Mouse (Mus musculus) lung, postnatal 0 days (tissue): ENCODE measurements around the gene Hist2h2aa2. TPM values are rescaled to one million over a fixed set of nuclear protein-coding genes. Genes with fewer than 3 reads are reported as not detected.
"Not testable (repeated sequence)": the region's sequence is repeated elsewhere in the genome, so short reads cannot be mapped to it uniquely, and the experiment has no call there.

Experiments used
- ATAC-seq: fragments of 200-750 bp; cut with Nextera tagmentation; 2 replicates; pipeline ENCODE4 v1.8.0; 2017; ENCODE audit warnings: moderate library complexity
- DNase-seq: peaks from one replicate; pipeline ENCODE4 v3.0.0-alpha.2; 2016; ENCODE audit warnings: low spot score
- H3K27ac ChIP-seq: fragments of 300-500 bp; sonication (generic); 2 replicates; pipeline ENCODE4 v1.5.1; 2014; ENCODE audit warnings: antibody characterized with exemption, mild to moderate bottlenecking, low read length, mixed read lengths
- H3K27me3 ChIP-seq: fragments of 300-500 bp; sonication (generic); replicated peaks from 2 replicates; pipeline ENCODE4 v1.6.1; 2014; ENCODE audit warnings: low read length, mixed read lengths; ENCODE audit not compliant: insufficient read depth
- H3K36me3 ChIP-seq: fragments of 300-500 bp; sonication (generic); 2 replicates; pipeline ENCODE4 v1.6.1; 2014; ENCODE audit warnings: low read length, mixed read lengths; ENCODE audit not compliant: insufficient read depth
- H3K4me1 ChIP-seq: fragments of 300-500 bp; sonication (generic); 2 replicates; pipeline ENCODE4 v1.6.1; 2014; ENCODE audit warnings: antibody characterized with exemption, low read depth, low read length, mixed read lengths; ENCODE audit not compliant: insufficient read depth
- H3K4me2 ChIP-seq: fragments of 300-500 bp; sonication (generic); replicated peaks from 2 replicates; pipeline ENCODE4 v1.6.1; 2014; ENCODE audit warnings: low read depth, mild to moderate bottlenecking, low read length, moderate library complexity, mixed read lengths
- H3K4me3 ChIP-seq: fragments of 300-500 bp; sonication (generic); 2 replicates; pipeline ENCODE4 v1.5.1; 2014; ENCODE audit warnings: low read depth, low read length
- H3K9ac ChIP-seq: fragments of 300-500 bp; sonication (generic); replicated peaks from 2 replicates; pipeline ENCODE4 v1.6.1; 2014; ENCODE audit warnings: low read depth, mild to moderate bottlenecking
- H3K9me3 ChIP-seq: fragments of 300-500 bp; sonication (generic); 2 replicates; pipeline ENCODE4 v1.6.1; 2016; ENCODE audit warnings: low read length, mixed read lengths
- CTCF ChIP-seq: IDR thresholded peaks from 2 replicates; pipeline ENCODE4 v1.5.1; 2016; ENCODE audit warnings: antibody characterized with exemption, mild to moderate bottlenecking
- EP300 ChIP-seq: IDR thresholded peaks from 2 replicates; pipeline ENCODE4 v1.6.1; 2016; ENCODE audit warnings: antibody characterized with exemption, mild to moderate bottlenecking, control low read depth
- WGBS: fragments of 180-500 bp; shearing (Covaris S2); extraction: QIAGEN DNeasy Blood & Tissue Kit; methylation state at CpG from one replicate; pipeline ENCODE4 v1.1.7; 2014; 5-methylcytosine and 5-hydroxymethylcytosine counted together
- polyA plus RNA-seq: library from polyadenylated mRNA; unstranded; fragments of >200 nt; fragmentation: Nextera tagmentation; extraction: Ambion mirVana; gene quantifications from 2 replicates; pipeline ENCODE4 v1.2.1, GENCODE M21; 2015

Gene Hist2h2aa2
- polyA plus RNA-seq, 1 experiment from 2014 or later: 196 TPM

- Histone ChIP-seq H3K36me3 (no peaks in the 10 kb centered on the region), H3K27me3 (peaks cover 3% of the 10 kb centered on the region; the same call in 1 of the 2 replicates), H3K9me3 (no peaks in the 10 kb centered on the region), H3K27ac (no peak overlapping the region), H3K4me2 (no peak overlapping the region), H3K4me1 (0 out of 2 replicates have a peak, but pooled peaks cover 3% of the 10 kb centered on the region), H3K4me3 (no peak overlapping the region), H3K9ac (no peak overlapping the region)
- no peak for ATAC-seq
- WGBS: 86% methylated on average over 3 of the region's 3 CpGs
- no peak for TF ChIP-seq EP300
- TF ChIP-seq CTCF: no peak
- no peak for DNase-seq
These were observed 11.7 kb upstream of the Hist2h2aa2 start for GRCm38 (mm10) chr3:96251787-96252186.

- no peak for DNase-seq
- Histone ChIP-seq H3K36me3 (no peaks in the 10 kb centered on the region), H3K27me3 (peaks cover 3% of the 10 kb centered on the region; the same call in 1 of the 2 replicates), H3K27ac (no peak overlapping the region), H3K4me3 (no peak overlapping the region), H3K9me3 (no peaks in the 10 kb centered on the region), H3K4me2 (no peak overlapping the region), H3K4me1 (0 out of 2 replicates have a peak, but pooled peaks cover 3% of the 10 kb centered on the region), H3K9ac (no peak overlapping the region)
- TF ChIP-seq EP300: no peak
- no peak for TF ChIP-seq CTCF
- no peak for ATAC-seq
- 72% methylated on average over 3 of the region's 3 CpGs for WGBS
These were observed 10.8 kb upstream of the Hist2h2aa2 start for GRCm38 (mm10) chr3:96250890-96251289.

GRCm38 (mm10) chr3:96249034-96249345, 8.9 kb upstream of the Hist2h2aa2 start:
- H3K4me3 ChIP-seq: no peak overlapping the region
- WGBS: 48% methylated on average over 4 of the region's 4 CpGs
- no peak for TF ChIP-seq EP300
- no peak for TF ChIP-seq CTCF
- H3K4me1 ChIP-seq: peaks cover 7% of the 10 kb centered on the region; the same call in 1 of the 2 replicates
- peaks cover 2% of the 10 kb centered on the region; the same call in 1 of the 2 replicates for H3K27me3 ChIP-seq
- H3K9ac ChIP-seq: no peak overlapping the region
- DNase-seq (no peak), ATAC-seq (no peak)
- no peaks in the 10 kb centered on the region for H3K9me3 ChIP-seq
- H3K27ac ChIP-seq: no peak overlapping the region
- H3K36me3 ChIP-seq: no peaks in the 10 kb centered on the region
- no peak overlapping the region for H3K4me2 ChIP-seq

- Histone ChIP-seq H3K4me1 (peaks cover 10% of the 10 kb centered on the region; the same call in 1 of the 2 replicates), H3K27me3 (no peaks in the 10 kb centered on the region; the same call in 1 of the 2 replicates), H3K36me3 (no peaks in the 10 kb centered on the region), H3K9me3 (no peaks in the 10 kb centered on the region), H3K4me3 (no peak overlapping the region), H3K27ac (no peak overlapping the region), H3K4me2 (no peak overlapping the region), H3K9ac (no peak overlapping the region)
- TF ChIP-seq EP300 (no peak), CTCF (no peak)
- no peak for DNase-seq
- 36% methylated on average over 6 of the region's 6 CpGs for WGBS
- no peak for ATAC-seq
These were observed 8.3 kb upstream of the Hist2h2aa2 start for GRCm38 (mm10) chr3:96248141-96249033.

- no peak overlapping the region for H3K27ac ChIP-seq
- no peak overlapping the region for H3K4me3 ChIP-seq
- 13% methylated on average over 11 of the region's 11 CpGs for WGBS
- ATAC-seq (no peak), DNase-seq (no peak)
- no peak for TF ChIP-seq CTCF
- TF ChIP-seq EP300: no peak
- no peaks in the 10 kb centered on the region for H3K27me3 ChIP-seq
- no peak overlapping the region; the same call in 1 of the 2 replicates for H3K4me2 ChIP-seq
- no peaks in the 10 kb centered on the region for H3K9me3 ChIP-seq
- H3K9ac ChIP-seq: no peak overlapping the region
- peaks cover 10% of the 10 kb centered on the region; the same call in 1 of the 2 replicates for H3K4me1 ChIP-seq
- H3K36me3 ChIP-seq: no peaks in the 10 kb centered on the region
These were observed 7.5 kb upstream of the Hist2h2aa2 start for GRCm38 (mm10) chr3:96247356-96248140.

GRCm38 (mm10) chr3:96246427-96246856, 6.4 kb upstream of the Hist2h2aa2 start, which contains the start of gene Hist2h3c1:
TSS of gene Hist2h3c1 (plus strand) at chr3:96246685.
- ATAC-seq: peak; percentile 91
- not testable (repeated sequence) for H3K9me3 ChIP-seq, H3K27me3 ChIP-seq, H3K27ac ChIP-seq, H3K4me2 ChIP-seq, DNase-seq, H3K36me3 ChIP-seq, H3K4me1 ChIP-seq, H3K9ac ChIP-seq
- peak within 1 kb of the TSS; percentile 25; the same call in 1 of the 2 replicates for H3K4me3 ChIP-seq
- WGBS: no CpG with 5 or more reads among the region's 47 CpGs

- Histone ChIP-seq H3K4me1 (peaks cover 10% of the 10 kb centered on the region), H3K4me3 (peak overlapping the region; percentile 25; the same call in 1 of the 2 replicates)
- not testable (repeated sequence) for H3K4me2 ChIP-seq, DNase-seq, ATAC-seq, H3K36me3 ChIP-seq, H3K27ac ChIP-seq, H3K9ac ChIP-seq, H3K9me3 ChIP-seq, H3K27me3 ChIP-seq
- WGBS: 0% methylated on average over 10 of the region's 21 CpGs
These were observed 5.9 kb upstream of the Hist2h2aa2 start for GRCm38 (mm10) chr3:96246018-96246417.

GRCm38 (mm10) chr3:96245003-96245886, 5.2 kb upstream of the Hist2h2aa2 start, which contains the start of gene Hist2h2aa1:
TSS of gene Hist2h2aa1 (plus strand) at chr3:96245497.
- WGBS: 0% methylated on average over 15 of the region's 88 CpGs

More at GRCm38 (mm10) chr3:96245003-96245886, 5.2 kb upstream of the Hist2h2aa2 start, which contains the start of gene Hist2h2aa1:
- Histone ChIP-seq H3K9ac (peak within 1 kb of the TSS; percentile 37), H3K4me1 (peaks cover 14% of the 10 kb centered on the region), H3K4me2 (peak within 1 kb of the TSS; percentile 55), H3K4me3 (peak within 1 kb of the TSS; percentile 28), H3K27ac (peak within 1 kb of the TSS; percentile 90)
- H3K36me3 ChIP-seq, H3K9me3 ChIP-seq, H3K27me3 ChIP-seq: not testable (repeated sequence)
- peak; percentile 85 for DNase-seq
- peak; percentile 85 for ATAC-seq
